Mouse (Mus musculus) frontal cortex, postnatal 14 days (tissue): ENCODE measurements around the gene Rep15.
A peak's percentile ranks its signal among the peaks of the same experiment; 100 is the strongest.

Experiments
- DNase-seq, 2 experiments: peaks; one replicate each; pipeline ENCODE4 v3.0.0; 2022; ENCODE audit warnings: low spot score in 2 of 2

Gene Rep15

DNA sequence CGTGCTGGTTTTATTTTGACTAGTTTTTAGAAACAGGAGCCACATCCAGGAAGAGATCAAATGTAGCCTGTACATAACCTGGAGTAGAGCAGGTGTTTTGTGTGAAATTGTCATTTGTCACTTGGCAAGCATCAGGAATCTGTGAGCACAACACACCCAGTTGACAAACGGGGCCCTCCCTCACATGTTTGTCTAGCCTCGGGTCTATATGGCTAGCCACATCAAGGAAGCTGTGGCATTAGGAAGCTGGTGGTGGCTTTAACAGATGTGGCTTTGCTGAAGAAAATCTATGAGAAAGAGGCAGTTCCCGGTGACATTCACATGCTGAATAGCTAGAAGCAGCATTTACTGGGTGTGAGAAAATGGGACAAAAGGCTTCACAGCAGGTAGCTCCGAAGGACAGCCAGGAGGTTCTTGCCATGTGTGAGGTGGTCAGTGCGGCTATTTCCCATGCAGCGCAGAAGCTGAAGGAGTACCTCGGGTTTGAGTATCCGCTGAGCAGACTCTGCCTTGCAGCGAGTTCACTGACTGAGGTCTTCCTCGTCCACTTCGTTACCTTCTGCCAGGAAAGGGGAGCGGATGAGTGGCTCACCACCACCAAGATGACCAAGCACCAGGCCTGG is at the start of gene Rep15:
Gene Rep15, plus strand, starts transcription at position 282 of the 623 bp plus-strand sequence.
- DNase-seq: no peak

- DNase-seq: no peak
Observed at GRCm38 (mm10) chr6:146984569-146984968, 47.8 kb upstream of the Rep15 start.

- DNase-seq: peak in 1 of 2 experiments; percentile 56
Observed at GRCm38 (mm10) chr6:146994236-146994635, 38.1 kb upstream of the Rep15 start.

- no peak for DNase-seq
Observed at GRCm38 (mm10) chr6:146995391-146995790, 37.0 kb upstream of the Rep15 start.

DNA sequence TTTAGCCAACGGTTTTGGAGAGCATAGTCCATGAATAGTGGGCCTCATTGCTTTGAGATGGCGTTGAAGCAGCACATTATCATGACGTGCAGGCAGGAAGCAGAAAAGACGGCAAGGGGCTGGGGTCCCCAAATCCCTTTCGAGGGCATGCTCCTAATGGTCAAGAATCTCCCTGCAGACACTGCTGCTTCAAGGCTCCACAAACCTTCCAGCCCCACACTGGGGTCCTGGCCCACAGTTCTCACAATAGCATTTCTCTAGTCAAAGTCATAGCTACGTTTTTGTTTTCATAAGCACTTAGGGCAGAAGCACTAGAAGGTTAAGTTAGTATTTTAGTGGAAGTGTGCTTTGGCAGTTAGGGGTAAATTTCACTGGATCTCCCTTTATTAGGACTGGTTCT is 36.5 kb upstream of the Rep15 start:
- no peak for DNase-seq

DNA sequence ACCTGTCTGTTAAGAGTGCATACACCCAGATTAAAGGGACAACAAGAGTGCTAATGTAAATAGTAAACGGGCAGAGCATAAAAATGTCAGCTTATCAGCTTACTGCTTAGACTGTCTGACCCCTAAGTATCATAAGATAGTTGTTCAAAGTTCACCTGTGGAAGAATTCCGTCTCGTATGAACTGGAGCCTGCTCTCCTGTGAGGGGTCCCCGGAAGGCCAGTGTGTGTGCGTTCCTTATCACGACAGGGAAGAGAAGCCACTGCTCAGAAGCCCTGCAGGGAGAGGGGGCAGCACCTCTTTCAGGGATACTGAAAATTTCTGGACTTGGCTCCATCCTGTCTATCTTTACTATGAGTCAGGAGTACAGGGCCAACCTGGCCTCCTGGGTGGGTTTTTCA is 35.4 kb upstream of the Rep15 start:
- DNase-seq: no peak

DNA sequence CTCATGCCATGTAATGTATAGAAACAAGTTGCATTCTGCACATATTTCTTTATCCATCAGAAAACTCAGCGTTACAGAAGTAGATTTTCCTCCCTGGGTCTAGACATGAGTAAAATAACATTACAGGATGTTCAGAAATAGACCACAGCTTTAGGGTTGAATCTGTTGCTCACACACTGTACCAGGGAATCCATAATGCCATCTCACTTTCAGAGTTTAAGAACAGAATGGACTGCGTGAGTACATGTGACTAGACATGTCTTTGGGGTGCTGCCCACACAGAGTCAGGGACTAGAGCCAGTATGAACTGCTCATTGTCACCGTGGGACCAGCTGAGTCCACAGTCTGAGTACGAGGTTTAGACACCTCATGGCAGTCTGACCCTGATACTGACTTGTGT is 33.7 kb upstream of the Rep15 start:
- DNase-seq: no peak

DNA sequence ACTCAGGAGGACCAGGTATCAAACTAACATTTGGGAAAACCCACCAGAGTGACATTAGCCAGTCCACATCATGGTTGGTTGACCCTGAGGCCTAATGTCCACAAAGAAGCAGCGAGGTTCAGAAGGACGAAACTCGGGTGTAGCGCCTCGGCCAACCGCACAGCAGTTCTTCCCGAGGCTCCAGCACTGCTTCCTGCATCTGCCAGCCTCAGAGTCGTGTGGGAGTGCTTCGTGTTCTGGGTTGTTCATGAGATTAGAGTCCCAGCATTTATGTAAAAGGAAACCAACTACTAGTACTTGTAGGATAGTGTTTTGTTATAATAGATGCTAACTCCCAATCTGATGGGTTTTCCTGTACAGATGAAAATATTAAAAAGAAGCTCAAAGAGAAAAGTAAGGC is 33.1 kb upstream of the Rep15 start:
- DNase-seq: no peak

DNA sequence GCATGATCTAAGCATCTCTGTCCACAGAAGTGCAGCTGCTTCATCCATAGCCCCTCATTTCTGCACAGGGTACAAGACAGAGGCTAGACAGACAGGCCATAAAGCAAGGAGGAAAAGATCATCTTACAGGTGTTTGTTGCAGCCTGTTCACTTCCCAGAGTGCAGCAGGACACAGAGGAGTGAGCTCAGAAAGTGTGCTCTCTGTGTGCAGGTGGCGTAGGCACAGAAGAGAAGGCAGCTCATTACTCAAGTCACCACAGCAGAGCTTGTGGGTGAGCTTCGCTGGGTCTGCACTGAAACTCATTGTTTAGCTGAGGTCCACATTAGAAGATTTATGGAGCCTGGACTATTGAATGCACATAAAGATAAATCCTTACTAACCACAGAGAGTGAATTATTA is 32.6 kb upstream of the Rep15 start:
- DNase-seq: no peak

DNA sequence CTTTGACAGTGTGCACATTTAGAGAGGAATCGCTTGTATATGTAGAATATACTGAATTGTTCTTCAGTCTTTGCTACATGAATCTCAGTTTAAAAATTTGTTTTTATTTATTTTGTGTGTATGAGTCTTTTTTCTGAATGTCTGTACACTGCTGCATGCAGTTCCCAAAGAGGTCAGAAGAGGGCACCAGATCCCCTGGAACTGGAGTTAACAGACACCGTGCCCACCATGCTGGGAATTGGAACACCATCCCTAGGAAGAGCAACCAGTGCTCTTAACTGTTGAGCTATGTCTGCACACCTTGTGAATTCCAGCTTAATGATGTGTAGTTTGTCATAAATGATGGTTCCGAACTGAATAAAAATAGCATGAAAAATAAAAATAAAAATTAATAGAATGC is 24.2 kb upstream of the Rep15 start:
- DNase-seq: peak in 1 of 2 experiments; percentile 36

- DNase-seq: no peak
Observed at GRCm38 (mm10) chr6:147010358-147010757, 22.0 kb upstream of the Rep15 start.

DNA sequence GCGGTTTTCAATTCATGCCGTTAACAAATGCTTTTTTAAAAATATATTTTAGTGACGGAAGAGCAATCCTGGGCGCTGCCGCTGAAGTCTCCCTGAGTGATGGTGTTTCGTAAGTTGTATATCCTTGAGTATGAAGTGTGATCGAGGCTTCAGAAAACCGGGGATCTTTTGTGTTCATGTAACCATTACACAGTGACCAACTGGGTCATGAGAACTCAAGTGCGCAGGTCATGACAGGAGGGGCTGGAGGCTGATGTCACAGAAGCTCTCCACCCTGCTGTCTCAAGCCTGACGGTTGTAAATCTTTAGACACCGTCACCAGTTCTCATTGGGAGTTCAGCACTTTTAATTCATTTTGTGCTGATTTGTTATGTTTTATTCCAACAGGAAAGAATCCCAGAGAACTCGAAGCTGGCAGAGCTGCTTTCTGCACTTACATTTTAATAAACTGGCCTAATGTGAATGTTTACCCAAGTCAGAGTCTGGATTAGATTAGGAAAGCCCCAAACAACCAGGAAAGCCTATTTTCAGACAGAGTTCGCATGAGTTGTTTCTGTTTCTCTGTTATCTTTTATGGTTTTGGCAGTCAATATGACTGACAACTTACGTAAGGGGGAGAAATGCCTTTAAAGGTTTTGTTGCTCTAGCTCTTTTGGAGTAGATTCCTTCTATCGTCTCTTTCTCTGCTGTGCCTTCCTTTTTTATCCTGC is 21.4 kb upstream of the Rep15 start:
- DNase-seq: no peak

GRCm38 (mm10) chr6:147011555-147011954 is 20.8 kb upstream of the Rep15 start:
- no peak for DNase-seq

- DNase-seq: no peak
Observed at GRCm38 (mm10) chr6:147011977-147012376, 20.4 kb upstream of the Rep15 start.

DNA sequence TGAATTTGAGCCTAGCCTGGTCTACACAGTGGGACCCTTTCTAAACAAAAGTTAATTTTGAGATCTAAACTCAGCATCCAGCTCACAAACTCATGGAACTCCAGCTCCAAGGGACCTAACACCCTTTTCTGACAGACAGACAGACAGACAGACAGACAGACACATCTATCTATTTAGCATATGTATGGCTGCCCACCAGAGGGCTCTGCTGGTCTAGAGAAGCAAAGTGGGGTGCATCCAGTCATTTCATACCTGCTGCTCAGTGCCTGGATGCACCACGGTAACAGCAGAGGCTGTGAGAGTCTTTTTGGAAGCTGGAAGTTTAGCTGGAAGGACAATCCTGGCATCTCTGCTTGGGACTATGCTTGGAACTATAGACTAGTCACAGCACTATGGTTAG is 18.8 kb upstream of the Rep15 start:
- no peak for DNase-seq

DNA sequence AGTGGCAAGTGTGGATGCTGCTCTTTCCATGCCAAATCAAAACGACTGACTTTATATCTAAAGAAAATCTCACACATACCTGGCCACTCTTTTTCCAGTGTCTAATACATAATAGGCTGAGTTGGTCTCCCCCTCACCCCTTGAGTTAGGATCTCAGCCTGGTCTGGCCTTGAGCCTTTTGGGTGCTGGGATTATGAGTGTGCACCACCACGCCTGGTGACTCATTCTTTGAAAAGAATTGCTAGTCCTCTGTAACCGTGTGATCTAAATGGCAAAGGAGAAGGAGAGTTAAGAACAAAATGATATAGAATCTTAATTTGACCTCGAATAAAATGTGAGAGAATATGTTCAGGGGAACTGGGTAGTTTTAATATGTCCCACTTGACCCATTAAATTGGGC is 14.5 kb upstream of the Rep15 start:
- no peak for DNase-seq

DNA sequence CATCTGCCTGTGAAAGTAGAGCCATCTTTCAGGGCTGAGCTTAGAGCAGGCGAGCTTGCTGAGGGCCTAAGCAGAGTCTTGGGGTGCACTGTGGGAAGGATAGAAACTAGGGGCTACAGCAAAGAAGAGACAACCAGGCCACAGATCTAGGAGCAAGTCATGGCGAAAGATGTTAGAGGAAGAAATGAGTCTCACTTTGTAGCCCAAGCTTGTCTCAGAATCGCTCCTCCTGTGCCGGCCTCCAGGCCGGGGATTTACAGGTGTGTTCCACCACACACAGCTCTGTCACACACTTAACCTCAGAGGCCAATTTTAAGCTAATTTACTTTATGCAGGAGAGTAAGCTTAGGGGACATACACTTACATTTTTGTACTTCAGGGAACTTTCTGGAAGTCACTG is 14.0 kb upstream of the Rep15 start:
- DNase-seq: no peak

DNA sequence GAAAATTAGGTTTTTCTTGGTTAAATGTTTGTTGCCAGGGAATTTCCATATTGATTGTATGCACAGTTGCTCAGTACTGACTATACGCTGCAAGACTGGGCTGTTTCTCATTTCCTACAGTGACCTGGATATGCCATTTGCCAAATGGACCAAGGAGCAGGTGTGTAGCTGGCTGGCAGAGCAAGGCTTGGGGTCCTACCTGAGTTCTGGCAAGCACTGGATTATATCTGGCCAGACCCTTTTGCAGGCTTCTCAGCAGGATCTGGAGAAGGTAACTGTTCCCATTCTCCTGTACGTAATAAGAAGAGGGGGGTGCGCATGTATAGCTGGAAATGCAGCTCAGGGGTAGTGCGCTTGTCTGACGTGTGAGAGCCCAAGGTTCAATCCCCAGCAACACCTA is 11.2 kb upstream of the Rep15 start:
- no peak for DNase-seq

- DNase-seq: no peak
Observed at GRCm38 (mm10) chr6:147022375-147023132, 9.8 kb upstream of the Rep15 start.

GRCm38 (mm10) chr6:147023133-147023395 is 9.3 kb upstream of the Rep15 start:
- no peak for DNase-seq

DNA sequence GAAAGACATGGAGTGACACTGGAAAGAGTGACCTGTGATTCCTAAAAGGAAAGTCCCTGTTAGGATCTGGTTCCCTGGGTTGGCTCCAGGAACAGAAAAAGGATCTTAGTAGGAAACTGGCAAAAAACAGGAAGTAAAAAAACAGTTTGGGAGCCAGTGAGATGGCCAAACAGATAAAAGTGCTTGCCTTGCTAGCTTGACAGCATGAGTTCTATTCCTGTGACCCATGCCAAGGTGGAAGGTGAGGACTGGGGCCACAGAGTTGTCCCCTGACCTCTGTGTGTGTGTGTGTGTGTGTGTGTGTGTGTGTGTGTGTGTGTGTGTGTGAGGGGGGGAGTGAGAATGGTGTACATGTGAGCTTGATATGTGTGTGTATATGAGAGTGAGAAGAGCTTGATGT is 8.8 kb upstream of the Rep15 start:
- no peak for DNase-seq

GRCm38 (mm10) chr6:147024761-147025160 is 7.6 kb upstream of the Rep15 start:
- no peak for DNase-seq

DNA sequence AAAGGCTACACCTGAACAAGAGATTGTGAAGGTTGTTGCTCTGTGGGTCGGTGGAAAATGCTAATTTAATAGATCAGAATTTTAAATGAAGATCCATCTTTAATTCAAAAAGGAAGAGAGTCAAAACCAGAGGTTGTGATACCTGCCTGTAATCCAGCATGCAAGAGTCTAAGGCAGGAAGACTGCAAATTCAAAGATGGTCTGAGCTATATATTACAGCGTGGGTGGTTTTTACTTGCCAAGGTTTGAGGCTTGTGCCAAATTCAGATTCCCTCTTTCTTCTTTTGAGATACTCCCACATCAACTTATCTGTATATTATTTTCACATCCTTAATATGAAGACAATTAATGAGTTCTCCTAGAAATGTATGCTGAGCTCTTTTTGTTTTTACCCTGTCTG is 4.0 kb upstream of the Rep15 start:
- no peak for DNase-seq
